ENCODE assay signal across 8 mouse cellular contexts in genomic region chr8:70856541-70857197, GRCm38 (mm10). TPM values are rescaled to one million over a fixed set of nuclear protein-coding genes. Genes with fewer than 3 reads are reported as not detected.
DNase-seq lines count a peak whose midpoint lies in the region; ATAC-seq and TF ChIP-seq lines count a peak whose summit lies in the region.

No protein-coding gene starts in this region.

- no peak overlapping the region for H3K27ac ChIP-seq in embryonic facial prominence, embryonic 15.5 days (replicated peaks)
- H3K27ac ChIP-seq in heart, embryonic 15.5 days = no peak overlapping the region
- peak overlapping the region; percentile 23; the same call in 1 of the 2 replicates for H3K27ac ChIP-seq in neural tube, embryonic 15.5 days (replicated peaks)

- no peaks in the 10 kb centered on the region for H3K9me3 ChIP-seq in E14TG2a.4 (ENCODE audit: low read length)
- no peaks in the 10 kb centered on the region for H3K9me3 ChIP-seq in embryonic facial prominence, embryonic 15.5 days (replicated peaks)
- H3K9me3 ChIP-seq in heart, embryonic 15.5 days (replicated peaks) = no peaks in the 10 kb centered on the region
- H3K9me3 ChIP-seq in neural tube, embryonic 15.5 days (replicated peaks) = no peaks in the 10 kb centered on the region

- peak overlapping the region; percentile 44; the same call in 1 of the 2 replicates for H3K9ac ChIP-seq in embryonic facial prominence, embryonic 15.5 days
- peak overlapping the region; percentile 51 for H3K9ac ChIP-seq in heart, embryonic 15.5 days
- H3K9ac ChIP-seq in neural tube, embryonic 15.5 days (replicated peaks) = peak overlapping the region; percentile 63

- no peak for ATAC-seq in embryonic facial prominence, embryonic 15.5 days (ENCODE audit: insufficient number of reproducible peaks, low FRiP score, low TSS enrichment, low read depth)
- peak; percentile 65 for ATAC-seq in heart, embryonic 15.5 days (replicated peaks; ENCODE audit: insufficient number of reproducible peaks, insufficient read depth, low FRiP score, low read depth)
- peak; percentile 86 for ATAC-seq in neural tube, embryonic 15.5 days (ENCODE audit: low FRiP score)

- 8% methylated on average over 33 of the region's 33 CpGs for WGBS in embryonic facial prominence, embryonic 15.5 days
- WGBS in heart, embryonic 15.5 days = 6% methylated on average over 33 of the region's 33 CpGs
- WGBS in neural tube, embryonic 15.5 days = 7% methylated on average over 33 of the region's 33 CpGs

- DNase-seq in adrenal gland, adult 8-10 months = peak; percentile 67
- DNase-seq in kidney, postnatal 14 days = peak; percentile 85
- peak; percentile 77 to 78 for DNase-seq in lung, adult 18-20 months
- DNase-seq in c-Kit-positive CD71-positive TER-119-positive erythroid progenitor cells, embryonic 14.5 days (ENCODE audit: low spot score) = no peak

- no peak for TF ChIP-seq CTCF in E14TG2a.4 (conservative IDR thresholded peaks at IDR 0.05; ENCODE audit: low read length)

- peak overlapping the region; percentile 91 for H3K4me2 ChIP-seq in embryonic facial prominence, embryonic 15.5 days (replicated peaks)
- H3K4me2 ChIP-seq in heart, embryonic 15.5 days = peak overlapping the region; percentile 93
- peak overlapping the region; percentile 89 for H3K4me2 ChIP-seq in neural tube, embryonic 15.5 days

- H3K4me1 ChIP-seq in E14TG2a.4 (replicated peaks; ENCODE audit: low read depth, low read length) = peaks cover 50% of the 10 kb centered on the region
- peaks cover 18% of the 10 kb centered on the region for H3K4me1 ChIP-seq in embryonic facial prominence, embryonic 15.5 days
- H3K4me1 ChIP-seq in heart, embryonic 15.5 days (replicated peaks) = peaks cover 11% of the 10 kb centered on the region
- H3K4me1 ChIP-seq in neural tube, embryonic 15.5 days = peaks cover 39% of the 10 kb centered on the region

- H3K27me3 ChIP-seq in E14TG2a.4 (ENCODE audit: insufficient read depth, low read length) = peaks cover 39% of the 10 kb centered on the region
- 0 out of 2 replicates have a peak, but pooled peaks cover 3% of the 10 kb centered on the region for H3K27me3 ChIP-seq in embryonic facial prominence, embryonic 15.5 days
- H3K27me3 ChIP-seq in heart, embryonic 15.5 days = peaks cover 18% of the 10 kb centered on the region
- no peaks in the 10 kb centered on the region; the same call in 1 of the 2 replicates for H3K27me3 ChIP-seq in neural tube, embryonic 15.5 days (replicated peaks)

- H3K36me3 ChIP-seq in E14TG2a.4 (ENCODE audit: insufficient read depth, low read length) = peaks cover 10% of the 10 kb centered on the region
- no peaks in the 10 kb centered on the region for H3K36me3 ChIP-seq in embryonic facial prominence, embryonic 15.5 days
- H3K36me3 ChIP-seq in heart, embryonic 15.5 days = no peaks in the 10 kb centered on the region
- H3K36me3 ChIP-seq in neural tube, embryonic 15.5 days = peaks cover 7% of the 10 kb centered on the region; the same call in 1 of the 2 replicates

- H3K4me3 ChIP-seq in E14TG2a.4 (replicated peaks; ENCODE audit: low read length) = peak overlapping the region; percentile 79
- H3K4me3 ChIP-seq in embryonic facial prominence, embryonic 15.5 days (replicated peaks) = peak overlapping the region; percentile 57
- H3K4me3 ChIP-seq in heart, embryonic 15.5 days = peak overlapping the region; percentile 55
- peak overlapping the region; percentile 54 for H3K4me3 ChIP-seq in neural tube, embryonic 15.5 days (replicated peaks)

RNA-seq across cellular contexts. Expression of gene Kcnn1, which starts 6.4 kb away (rescaled TPM):
- 1 to 10 TPM; 4.2 to 4.7 (median 4.4) TPM for total RNA-seq in adrenal gland, adult 8-10 months (2022)
- 3.8 and 5.6 TPM in 2 replicates for polyA plus RNA-seq in embryonic facial prominence, embryonic 15.5 days (2015; fragmentation: Nextera tagmentation; extraction: Ambion mirVana)
- 2.8 and 3.8 TPM in 2 replicates for polyA plus RNA-seq in heart, embryonic 15.5 days (2015; fragmentation: Nextera tagmentation; extraction: Ambion mirVana)
- 17.6 and 18.6 TPM in 2 replicates for polyA plus RNA-seq in neural tube, embryonic 15.5 days (2015; fragmentation: Nextera tagmentation; extraction: Ambion mirVana)

RNA-seq across cellular contexts. Expression of gene Ccdc124, which starts 17.1 kb away (rescaled TPM):
- 10 to 100 TPM; 48.5 to 68.7 (median 51.3) TPM for total RNA-seq in adrenal gland, adult 8-10 months (2022)
- 99.6 and 104 TPM in 2 replicates for polyA plus RNA-seq in embryonic facial prominence, embryonic 15.5 days (2015; fragmentation: Nextera tagmentation; extraction: Ambion mirVana)
- 79.7 and 84.1 TPM in 2 replicates for polyA plus RNA-seq in heart, embryonic 15.5 days (2015; fragmentation: Nextera tagmentation; extraction: Ambion mirVana)
- 162 and 163 TPM in 2 replicates for polyA plus RNA-seq in neural tube, embryonic 15.5 days (2015; fragmentation: Nextera tagmentation; extraction: Ambion mirVana)

RNA-seq across cellular contexts. Expression of gene Arrdc2, which starts 17.1 kb away (rescaled TPM):
- total RNA-seq in adrenal gland, adult 8-10 months (2022) = 10 to 100 TPM; 11.7 to 17.7 (median 14.5) TPM
- 9.3 and 10.1 TPM in 2 replicates for polyA plus RNA-seq in embryonic facial prominence, embryonic 15.5 days (2015; fragmentation: Nextera tagmentation; extraction: Ambion mirVana)
- polyA plus RNA-seq in heart, embryonic 15.5 days (2015; fragmentation: Nextera tagmentation; extraction: Ambion mirVana) = 2.8 and 4.0 TPM in 2 replicates
- 7.8 and 8.5 TPM in 2 replicates for polyA plus RNA-seq in neural tube, embryonic 15.5 days (2015; fragmentation: Nextera tagmentation; extraction: Ambion mirVana)

RNA-seq across cellular contexts. Expression of gene Slc5a5, which starts 35.9 kb away (rescaled TPM):
- total RNA-seq in adrenal gland, adult 8-10 months (2022) = not detected
- polyA plus RNA-seq in embryonic facial prominence, embryonic 15.5 days (2015; fragmentation: Nextera tagmentation; extraction: Ambion mirVana) = 0.45 and 0.64 TPM in 2 replicates
- polyA plus RNA-seq in heart, embryonic 15.5 days (2015; fragmentation: Nextera tagmentation; extraction: Ambion mirVana) = 0.09 and 0.36 TPM in 2 replicates
- polyA plus RNA-seq in neural tube, embryonic 15.5 days (2015; fragmentation: Nextera tagmentation; extraction: Ambion mirVana) = 3.0 and 3.3 TPM in 2 replicates

RNA-seq across cellular contexts. Expression of gene Rpl18a, which starts 40.5 kb away (rescaled TPM):
- 1,000 to 10,000 TPM; 1,169 to 1,386 (median 1,259) TPM for total RNA-seq in adrenal gland, adult 8-10 months (2022)
- 4,781 and 4,906 TPM in 2 replicates for polyA plus RNA-seq in embryonic facial prominence, embryonic 15.5 days (2015; fragmentation: Nextera tagmentation; extraction: Ambion mirVana)
- 2,542 and 2,612 TPM in 2 replicates for polyA plus RNA-seq in heart, embryonic 15.5 days (2015; fragmentation: Nextera tagmentation; extraction: Ambion mirVana)
- 2,109 and 2,618 TPM in 2 replicates for polyA plus RNA-seq in neural tube, embryonic 15.5 days (2015; fragmentation: Nextera tagmentation; extraction: Ambion mirVana)
